Mouse (Mus musculus) stomach, postnatal 0 days (tissue): ENCODE measurements around the gene Nabp2.

ENCODE experiments used
- CTCF ChIP-seq: IDR thresholded peaks from 2 replicates; pipeline ENCODE4 v1.5.1; 2016; ENCODE audit warnings: antibody characterized with exemption, low read depth, mild to moderate bottlenecking, moderate library complexity
- EP300 ChIP-seq: optimal IDR thresholded peaks from 2 replicates; pipeline ENCODE3; 2016; ENCODE audit warnings: antibody characterized with exemption

GRCm38 (mm10) chr10:128359226-128359625 is 52.1 kb downstream of the Nabp2 start:
- TF ChIP-seq EP300 (no peak), CTCF (no peak)
